Mouse (Mus musculus) gastrocnemius, adult 2 months (tissue): ENCODE measurements at regions not wholly inside any gene's neighbourhood (a gene's known extent, or its start where the extent isn't known, plus 50 kb on each side); places are given as distances from the start of the nearest gene placed in this dataset.

ENCODE experiments used
- DNase-seq: peaks from one replicate; pipeline ENCODE4 v3.0.0; 2022
- H3K27ac ChIP-seq: fragments of 200-600 bp; 2 replicates; pipeline ENCODE4 v1.8.1; 2022; ENCODE audit warnings: mild to moderate bottlenecking
- H3K4me3 ChIP-seq: fragments of 200-600 bp; 2 replicates; pipeline ENCODE4 v1.8.1; 2022; ENCODE audit warnings: mild to moderate bottlenecking, moderate library complexity
- CTCF ChIP-seq: fragments of 200-600 bp; IDR thresholded peaks from 2 replicates; pipeline ENCODE4 v1.8.1; 2022; ENCODE audit warnings: antibody characterized with exemption, mild to moderate bottlenecking, moderate library complexity
- intact Hi-C: fragments of 180-260 bp; cut with DNase I; formaldehyde crosslinking; loops from one replicate; pipeline ENCODE4 v1.15.1; 2025

GRCm38 (mm10) chr5:43360298-43360697 is 127.3 kb downstream of the Cpeb2 start:
- intact Hi-C loops = loop anchor here (5.0 kb wide), 1 partner anchor 373 kb away; no protein-coding TSS in a partner anchor
- peak; percentile 72 for TF ChIP-seq CTCF
- peak; percentile 30 for DNase-seq
- no peak overlapping the region for H3K27ac ChIP-seq
- H3K4me3 ChIP-seq = no peak overlapping the region

- H3K4me3 ChIP-seq = no peak overlapping the region
- intact Hi-C loops = loop anchor here (5.0 kb wide), 1 partner anchor 374 kb away; no protein-coding TSS in a partner anchor
- DNase-seq = no peak
- H3K27ac ChIP-seq = no peak overlapping the region
- no peak for TF ChIP-seq CTCF
Observed at GRCm38 (mm10) chr5:43361026-43361425, 128.1 kb downstream of the Cpeb2 start.

GRCm38 (mm10) chr5:43372385-43372784 is 139.4 kb downstream of the Cpeb2 start:
- H3K4me3 ChIP-seq = no peak overlapping the region
- DNase-seq = no peak
- no peak overlapping the region for H3K27ac ChIP-seq
- no peak for TF ChIP-seq CTCF
- intact Hi-C loops = no loop called here

GRCm38 (mm10) chr5:43384689-43385375 is 130.5 kb upstream of the C1qtnf7 start:
- intact Hi-C loops = no loop called here
- Histone ChIP-seq H3K4me3 (no peak overlapping the region), H3K27ac (no peak overlapping the region)
- TF ChIP-seq CTCF = no peak
- DNase-seq = no peak

- no peak for DNase-seq
- H3K4me3 ChIP-seq = no peak overlapping the region
- intact Hi-C loops = no loop called here
Observed at GRCm38 (mm10) chr5:43390997-43391396, 124.3 kb upstream of the C1qtnf7 start.

GRCm38 (mm10) chr5:43391412-43392029 is 123.8 kb upstream of the C1qtnf7 start:
- Histone ChIP-seq H3K4me3 (no peak overlapping the region), H3K27ac (no peak overlapping the region)
- peak; percentile 63 for TF ChIP-seq CTCF
- DNase-seq = peak; percentile 30
- intact Hi-C loops = no loop called here

More at GRCm38 (mm10) chr5:43390997-43391396, 124.3 kb upstream of the C1qtnf7 start:
- H3K27ac ChIP-seq = no peak overlapping the region
- TF ChIP-seq CTCF = no peak

- H3K4me3 ChIP-seq = no peak overlapping the region
- intact Hi-C loops = no loop called here
- no peak for TF ChIP-seq CTCF
- DNase-seq = no peak
- H3K27ac ChIP-seq = no peak overlapping the region
Observed at GRCm38 (mm10) chr5:43392908-43393545, 122.3 kb upstream of the C1qtnf7 start.

- no peak overlapping the region for H3K4me3 ChIP-seq
- DNase-seq = no peak
- intact Hi-C loops = no loop called here
Observed at GRCm38 (mm10) chr5:43417259-43417658, 98.1 kb upstream of the C1qtnf7 start.

GRCm38 (mm10) chr5:43422815-43423687 is 92.3 kb upstream of the C1qtnf7 start:
- H3K4me3 ChIP-seq = no peak overlapping the region
- peak; percentile 50 for DNase-seq
- intact Hi-C loops = loop anchor here (1.0 kb wide), 1 partner anchor 212 kb away; no protein-coding TSS in a partner anchor
- H3K27ac ChIP-seq = no peak overlapping the region
- peak; percentile 83 for TF ChIP-seq CTCF

More at GRCm38 (mm10) chr5:43417259-43417658, 98.1 kb upstream of the C1qtnf7 start:
- no peak for TF ChIP-seq CTCF
- no peak overlapping the region for H3K27ac ChIP-seq

- no peak overlapping the region for H3K4me3 ChIP-seq
- DNase-seq = no peak
- TF ChIP-seq CTCF = no peak
- intact Hi-C loops = no loop called here
- H3K27ac ChIP-seq = no peak overlapping the region
Observed at GRCm38 (mm10) chr5:43424551-43425257, 90.6 kb upstream of the C1qtnf7 start.

- H3K27ac ChIP-seq = no peak overlapping the region
Observed at GRCm38 (mm10) chr5:43433337-43433736, 82.0 kb upstream of the C1qtnf7 start.

GRCm38 (mm10) chr5:43439191-43439590 is 76.1 kb upstream of the C1qtnf7 start:
- Histone ChIP-seq H3K27ac (no peak overlapping the region), H3K4me3 (no peak overlapping the region)
- intact Hi-C loops = no loop called here
- no peak for TF ChIP-seq CTCF
- no peak for DNase-seq

More at GRCm38 (mm10) chr5:43433337-43433736, 82.0 kb upstream of the C1qtnf7 start:
- DNase-seq = no peak
- no peak overlapping the region for H3K4me3 ChIP-seq
- no peak for TF ChIP-seq CTCF
- intact Hi-C loops = no loop called here
